Mouse (Mus musculus) CH12.LX (cell line): ENCODE measurements around the gene Akap2.

Source experiments
- CTCF ChIP-seq, 2 experiments: IDR thresholded peaks in 1 of 2; conservative IDR thresholded peaks in 1 of 2; 2 replicates each; pipeline ENCODE4 v1.5.1; 2011 to 2012; ENCODE audit warnings: low read depth in 2 of 2, low read length in 2 of 2, improper control_type of control experiment in 1 of 2, inconsistent platforms in 1 of 2, mild to moderate bottlenecking in 1 of 2, moderate library complexity in 1 of 2
- E2F4 ChIP-seq: IDR thresholded peaks from 2 replicates; pipeline ENCODE4 v1.6.1; 2011; ENCODE audit warnings: low read depth, low read length, improper control_type of control experiment; ENCODE audit not compliant: insufficient replicate concordance
- EP300 ChIP-seq: IDR thresholded peaks from 2 replicates; pipeline ENCODE4 v1.6.1; 2011; ENCODE audit warnings: low read length, improper control_type of control experiment
- HCFC1 ChIP-seq: IDR thresholded peaks from 2 replicates; pipeline ENCODE4 v1.6.1; 2012; ENCODE audit warnings: low read depth, mild to moderate bottlenecking, inconsistent platforms, low read length, improper control_type of control experiment
- KAT2A ChIP-seq: IDR thresholded peaks from 2 replicates; pipeline ENCODE4 v1.6.1; 2012; ENCODE audit warnings: low read length, improper control_type of control experiment, inconsistent platforms; ENCODE audit not compliant: insufficient replicate concordance
- MAX ChIP-seq: IDR thresholded peaks from 2 replicates; pipeline ENCODE4 v1.6.1; 2011; ENCODE audit warnings: low read length, improper control_type of control experiment
- MYC ChIP-seq: IDR thresholded peaks from 2 replicates; pipeline ENCODE4 v1.6.1; 2011; ENCODE audit warnings: low read depth, mild to moderate bottlenecking, improper control_type of control experiment, low read length
- POLR2A ChIP-seq: IDR thresholded peaks from 2 replicates; pipeline ENCODE4 v1.6.1; 2011; ENCODE audit warnings: low read depth, mild to moderate bottlenecking, improper control_type of control experiment, low read length
- RAD21 ChIP-seq: IDR thresholded peaks from 2 replicates; pipeline ENCODE4 v1.6.1; 2011; ENCODE audit warnings: low read depth, mild to moderate bottlenecking, low read length, improper control_type of control experiment, moderate library complexity
- RCOR1 ChIP-seq: conservative IDR thresholded peaks from 2 replicates; pipeline ENCODE4 v1.6.1; 2012; ENCODE audit warnings: low read depth, mild to moderate bottlenecking, inconsistent platforms, low read length, improper control_type of control experiment
- TBP ChIP-seq: conservative IDR thresholded peaks from 2 replicates; pipeline ENCODE4 v1.6.1; 2011; ENCODE audit warnings: low read depth, low read length, improper control_type of control experiment

GRCm38 (mm10) chr4:57720869-57721361 lies 3.5 kb downstream of the Akap2 start:
- peak; percentile 38; the same call in 1 of the 2 replicates for TF ChIP-seq MYC
- TF ChIP-seq KAT2A: no peak
- TF ChIP-seq EP300: peak; percentile 47; the same call in 1 of the 2 replicates
- no peak for TF ChIP-seq E2F4
- TF ChIP-seq MAX: no peak
- no peak for TF ChIP-seq POLR2A
- TF ChIP-seq TBP: 0 out of 2 replicates have a peak, but pooled peaks have one; percentile 23
- no peak; the same call in 1 of the 2 replicates for TF ChIP-seq RAD21
- no peak for TF ChIP-seq HCFC1
- no peak for TF ChIP-seq CTCF (conservative IDR thresholded peaks at IDR 0.05 in 1 of 2, IDR thresholded peaks at IDR 0.05 in 1 of 2; ENCODE audit: low read depth in 2 of 2, low read length in 2 of 2)
- TF ChIP-seq RCOR1: no peak
